Mouse (Mus musculus) WW6 (cell line): Measurements from ENCODE around the gene Cabp2.
"Not testable (repeated sequence)": the region's sequence is repeated elsewhere in the genome, so short reads cannot be mapped to it uniquely, and the experiment has no call there.

ENCODE experiments used
- DNase-seq: peaks from one replicate; pipeline ENCODE4 v3.0.0-alpha.2; 2013; ENCODE audit warnings: low read depth, low spot score

The Cabp2 gene

DNA sequence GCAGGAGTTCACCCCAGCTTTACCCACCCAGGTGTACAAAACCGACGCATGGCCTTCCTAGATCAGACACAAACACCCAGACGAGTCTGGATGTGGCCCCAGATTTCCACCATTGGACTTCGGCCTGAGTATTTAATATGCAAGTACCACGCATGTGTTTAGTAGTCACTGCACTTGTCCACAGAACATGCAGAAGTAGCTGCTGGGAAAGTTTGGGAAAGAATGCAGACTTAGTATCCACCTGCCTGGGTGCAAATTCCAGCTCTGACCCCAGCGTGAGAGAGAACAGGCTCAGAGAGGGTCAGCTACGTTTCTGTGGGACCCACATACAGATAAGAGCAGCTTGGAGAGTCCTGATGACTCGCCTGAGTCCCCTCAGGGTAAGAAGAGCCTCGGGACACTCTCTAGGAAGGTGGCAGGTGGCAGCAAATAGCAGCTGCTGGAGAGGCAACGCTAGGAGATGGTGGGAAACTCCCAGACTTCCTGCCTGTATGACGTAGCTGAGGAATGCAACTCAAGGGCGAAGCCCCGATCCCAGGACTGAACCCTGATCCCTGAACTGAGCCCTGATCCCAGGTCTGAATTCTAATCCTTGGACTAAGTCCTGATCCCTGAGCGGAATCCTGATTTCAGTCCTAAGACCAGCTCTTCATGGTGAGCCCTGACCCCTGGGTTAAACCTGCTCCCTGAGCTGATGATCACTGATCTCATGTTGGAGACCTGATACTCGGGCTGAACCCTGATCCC, 25.3 kb upstream of the Cabp2 start:
- no peak for DNase-seq

DNA sequence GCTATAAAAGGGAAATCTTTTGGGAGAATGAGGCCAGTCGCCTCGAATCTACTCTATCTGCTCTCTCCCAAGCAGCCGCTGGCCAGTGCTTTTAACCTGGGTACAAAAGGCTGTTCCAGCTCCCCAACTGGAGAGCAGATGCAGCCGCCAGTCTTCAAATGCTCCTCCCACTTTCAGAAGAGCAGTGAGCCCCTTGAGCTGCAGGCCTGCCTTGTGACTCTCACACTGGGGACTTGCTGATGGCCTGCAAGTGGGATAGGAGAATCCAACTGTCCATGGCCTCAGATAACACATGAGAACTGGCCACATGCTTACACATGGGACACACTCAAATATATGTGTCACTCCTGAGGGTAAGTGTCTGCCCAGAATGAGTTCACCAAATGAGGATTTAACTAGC, 24.7 kb upstream of the Cabp2 start:
- DNase-seq = no peak

- no peak for DNase-seq
Measured at GRCm38 (mm10) chr19:4057389-4057788, 24.0 kb upstream of the Cabp2 start.

- DNase-seq = no peak
Measured at GRCm38 (mm10) chr19:4057962-4058361, 23.4 kb upstream of the Cabp2 start.

DNA sequence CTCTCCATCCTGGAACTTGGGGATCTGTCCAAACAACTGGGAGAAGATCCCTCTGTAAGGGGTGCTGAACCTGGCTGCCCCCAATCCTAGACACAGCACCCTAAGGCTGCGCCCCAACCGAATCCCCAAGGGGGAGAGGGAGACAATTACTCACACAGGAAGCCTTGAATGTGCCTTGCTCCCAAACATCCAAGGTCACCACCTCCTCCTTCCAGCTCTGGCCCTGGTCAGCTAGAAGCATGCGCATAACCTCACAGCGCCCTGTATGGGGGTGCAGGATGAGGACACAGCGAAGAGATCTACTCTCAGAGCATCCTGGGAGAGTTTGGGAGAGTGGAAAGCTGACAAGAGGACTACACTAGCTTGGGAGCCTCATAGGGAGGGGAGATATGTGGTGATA, 22.8 kb upstream of the Cabp2 start:
- no peak for DNase-seq

GRCm38 (mm10) chr19:4059069-4059740, 22.2 kb upstream of the Cabp2 start, which contains the start of gene Gstp3:
TSS of gene Gstp3 (minus strand) at chr19:4059569.
- no peak for DNase-seq

- not testable (repeated sequence) for DNase-seq
Measured at GRCm38 (mm10) chr19:4060044-4060898, 21.1 kb upstream of the Cabp2 start.

DNA sequence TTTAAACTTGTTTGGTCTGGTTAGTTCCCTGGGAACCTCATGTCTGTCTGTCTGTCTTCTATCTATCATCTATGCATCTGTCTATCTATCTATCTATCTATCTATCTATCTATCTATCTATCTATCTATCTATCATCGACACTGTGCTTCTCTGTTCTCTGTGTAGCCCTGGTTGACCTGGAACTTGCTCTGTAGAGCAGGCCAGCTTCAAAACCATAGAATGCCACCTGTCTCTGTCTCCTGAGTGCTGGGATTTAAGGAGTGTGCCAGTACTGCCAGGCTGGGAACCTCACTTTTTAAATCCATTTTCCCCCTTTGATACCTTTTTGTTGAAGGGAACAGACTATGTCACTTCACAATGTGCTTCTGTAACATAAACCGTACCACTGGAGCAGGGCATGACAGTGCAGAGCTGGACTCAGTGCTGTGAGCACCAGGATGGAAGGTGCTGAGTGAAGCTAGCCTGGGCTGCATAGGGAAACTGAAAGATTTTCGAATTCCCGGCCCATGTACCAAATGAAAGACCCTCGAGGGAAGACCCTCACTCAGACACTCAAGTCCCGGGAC, 20.4 kb upstream of the Cabp2 start:
- no peak for DNase-seq

- DNase-seq = not testable (repeated sequence)
Measured at GRCm38 (mm10) chr19:4063357-4063756, 18.0 kb upstream of the Cabp2 start.

GRCm38 (mm10) chr19:4064501-4064900, 16.9 kb upstream of the Cabp2 start:
- not testable (repeated sequence) for DNase-seq

GRCm38 (mm10) chr19:4066280-4066679, 15.1 kb upstream of the Cabp2 start:
- no peak for DNase-seq

DNA sequence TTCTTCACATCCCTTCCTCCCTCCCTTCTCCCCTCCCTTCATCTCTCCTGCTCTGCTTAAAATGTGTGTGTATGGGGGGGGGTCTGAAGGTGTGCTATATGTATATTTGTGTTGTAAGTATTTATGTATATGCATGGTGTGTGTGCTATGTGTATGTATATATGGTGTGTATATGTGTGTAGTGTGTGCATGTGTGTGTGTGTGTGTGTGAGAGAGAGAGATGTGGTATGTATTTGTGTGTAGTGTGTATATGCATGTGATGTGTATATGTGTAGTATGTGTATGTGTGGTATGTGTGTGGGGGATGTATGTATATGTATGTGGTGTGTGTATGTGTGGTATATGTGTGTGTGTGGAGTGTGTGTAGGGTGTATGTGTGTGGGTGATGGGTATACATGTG, 14.5 kb upstream of the Cabp2 start:
- DNase-seq = no peak

GRCm38 (mm10) chr19:4068242-4068641, 13.1 kb upstream of the Cabp2 start:
- DNase-seq = not testable (repeated sequence)

DNA sequence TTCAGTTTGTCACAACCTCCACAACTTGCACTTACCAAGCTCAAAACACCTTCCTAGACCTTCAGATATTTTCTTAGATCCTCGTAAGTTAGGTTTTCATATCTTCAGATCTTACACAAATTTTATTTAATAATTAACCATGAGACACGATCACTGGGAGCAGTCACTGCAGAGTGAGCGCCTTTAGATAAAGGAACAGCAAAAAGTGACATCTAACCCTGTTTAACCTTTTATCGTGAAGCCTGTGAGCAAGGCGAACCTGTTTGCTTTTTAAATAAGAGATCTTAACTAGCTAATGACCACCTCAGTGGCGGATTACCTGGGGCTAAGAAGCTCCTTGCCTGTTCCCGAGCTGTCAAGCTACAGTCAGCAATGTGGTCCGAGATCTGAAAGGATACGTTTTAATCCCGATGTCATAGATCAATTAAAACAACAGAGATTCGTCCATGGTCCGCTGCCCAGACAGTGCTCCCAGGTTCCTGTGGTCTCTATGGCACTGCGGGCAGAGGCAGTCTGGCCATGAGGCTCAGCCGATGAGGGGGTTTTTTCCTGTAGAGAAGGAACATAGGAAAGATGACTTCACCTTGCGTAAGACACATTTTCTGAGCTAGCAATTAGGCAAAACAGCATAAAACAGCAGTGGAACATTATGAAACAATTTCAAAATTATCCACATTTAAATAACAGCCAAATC, 12.5 kb upstream of the Cabp2 start:
- DNase-seq = no peak

GRCm38 (mm10) chr19:4070311-4070710, 11.1 kb upstream of the Cabp2 start:
- DNase-seq = no peak

GRCm38 (mm10) chr19:4070756-4071155, 10.6 kb upstream of the Cabp2 start:
- no peak for DNase-seq

- DNase-seq = no peak
Measured at GRCm38 (mm10) chr19:4071406-4071805, 10.0 kb upstream of the Cabp2 start.

- no peak for DNase-seq
Measured at GRCm38 (mm10) chr19:4072706-4073424, 8.5 kb upstream of the Cabp2 start.

- DNase-seq = no peak
Measured at GRCm38 (mm10) chr19:4075531-4075930, 5.8 kb upstream of the Cabp2 start.

DNA sequence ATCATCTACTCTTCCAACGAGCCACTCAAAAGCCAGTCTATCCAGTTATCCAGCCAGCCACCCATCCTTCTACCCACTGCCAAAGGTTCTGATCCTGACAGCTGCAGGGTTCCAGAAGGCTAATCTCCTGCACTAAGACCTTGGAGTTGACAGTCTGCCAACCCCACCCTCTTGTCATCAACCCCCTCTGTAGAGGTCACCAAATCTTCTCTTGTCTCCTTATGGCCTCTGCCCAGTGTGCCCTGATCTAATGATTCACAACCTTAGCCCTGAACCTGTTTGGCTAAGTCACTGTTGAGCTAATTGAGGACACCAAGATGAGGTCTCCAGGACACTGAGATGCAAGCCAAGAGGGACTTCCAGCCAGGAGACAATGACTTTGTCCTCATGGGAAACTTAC, 1.8 kb upstream of the Cabp2 start:
- no peak for DNase-seq
